Mouse (Mus musculus) myocyte (in vitro differentiated cells): ENCODE data around the gene Tm9sf4. TPM values are rescaled to one million over a fixed set of nuclear protein-coding genes. Genes with fewer than 3 reads are reported as not detected.

Source experiments
- H3K27me3 ChIP-seq: one replicate; pipeline ENCODE4 v1.6.1; 2011; ENCODE audit not compliant: control insufficient read depth, insufficient read depth, insufficient read length
- H3K36me3 ChIP-seq: one replicate; pipeline ENCODE4 v1.6.1; 2011; ENCODE audit not compliant: control insufficient read depth, insufficient read depth
- H3K4me2 ChIP-seq: one replicate; pipeline ENCODE4 v1.6.1; 2011; ENCODE audit warnings: low read depth, control low read depth
- H3K4me3 ChIP-seq: one replicate; pipeline ENCODE4 v1.5.1; 2011; ENCODE audit warnings: mild to moderate bottlenecking, control low read depth, moderate library complexity
- H3K79me2 ChIP-seq: one replicate; pipeline ENCODE4 v1.6.1; 2011; ENCODE audit not compliant: control insufficient read depth, insufficient read depth
- H3ac ChIP-seq: one replicate; pipeline ENCODE4 v1.6.1; 2011; ENCODE audit not compliant: control insufficient read depth, insufficient read length
- CEBPB ChIP-seq: IDR thresholded peaks from 2 replicates; pipeline ENCODE4 v1.6.1; 2011; ENCODE audit warnings: mild to moderate bottlenecking, moderate library complexity; ENCODE audit not compliant: poor library complexity, insufficient read depth, severe bottlenecking
- E2F4 ChIP-seq: IDR thresholded peaks from one replicate; pipeline ENCODE4 v1.6.1; 2011; ENCODE audit warnings: mild to moderate bottlenecking, control low read depth, moderate library complexity; ENCODE audit not compliant: insufficient read depth
- MAX ChIP-seq: IDR thresholded peaks from one replicate; pipeline ENCODE4 v1.6.1; 2011; ENCODE audit warnings: low read depth, mild to moderate bottlenecking, control low read depth
- MYOD1 ChIP-seq, 3 experiments: IDR thresholded peaks; one replicate each; pipeline ENCODE4 v1.6.1; 2011; ENCODE audit warnings: control low read depth in 2 of 3, low read depth in 2 of 3, mild to moderate bottlenecking in 2 of 3, moderate library complexity in 1 of 3; ENCODE audit not compliant: insufficient read length in 2 of 3, control insufficient read depth in 1 of 3
- MYOG ChIP-seq, 3 experiments: IDR thresholded peaks; one replicate each; pipeline ENCODE4 v1.6.1; 2011; ENCODE audit warnings: control low read depth in 2 of 3, low read depth in 2 of 3, mild to moderate bottlenecking in 2 of 3; ENCODE audit not compliant: insufficient read length in 2 of 3, control insufficient read depth in 1 of 3, insufficient read depth in 1 of 3
- POLR2A ChIP-seq: IDR thresholded peaks from one replicate; pipeline ENCODE4 v1.6.1; 2011; ENCODE audit warnings: low read depth, mild to moderate bottlenecking, control low read depth, moderate library complexity; ENCODE audit not compliant: insufficient read length
- POLR2AphosphoS2 ChIP-seq: IDR thresholded peaks from one replicate; pipeline ENCODE4 v1.6.1; 2011; ENCODE audit warnings: low read depth, control low read depth; ENCODE audit not compliant: insufficient read length
- REST ChIP-seq: IDR thresholded peaks from one replicate; pipeline ENCODE4 v1.6.1; 2011; ENCODE audit warnings: mild to moderate bottlenecking, control low read depth, moderate library complexity; ENCODE audit not compliant: insufficient read depth, insufficient read length
- SRF ChIP-seq: IDR thresholded peaks from one replicate; pipeline ENCODE4 v1.6.1; 2011; ENCODE audit warnings: low read depth; ENCODE audit not compliant: control insufficient read depth, insufficient read length
- TCF12 ChIP-seq: IDR thresholded peaks from one replicate; pipeline ENCODE4 v1.6.1; 2011; ENCODE audit warnings: mild to moderate bottlenecking, control low read depth; ENCODE audit not compliant: poor library complexity, insufficient read depth, severe bottlenecking
- TCF3 ChIP-seq: IDR thresholded peaks from one replicate; pipeline ENCODE4 v1.6.1; 2011; ENCODE audit warnings: low read depth, control low read depth; ENCODE audit not compliant: insufficient read length
- USF1 ChIP-seq: IDR thresholded peaks from one replicate; pipeline ENCODE4 v1.6.1; 2011; ENCODE audit warnings: low read depth, mild to moderate bottlenecking, control low read depth, moderate library complexity
- polyA plus RNA-seq: library from polyadenylated mRNA; unstranded; fragments of >200 nt; fragmentation: generic; extraction: Trizol; gene quantifications from one replicate; pipeline ENCODE4 v1.2.1, GENCODE M21; 2012; ENCODE audit warnings: missing spikeins

Tm9sf4 gene
- polyA plus RNA-seq, 1 experiment, result 55.4 TPM

- Histone ChIP-seq H3K4me3 (no peak overlapping the region), H3K27me3 (no peaks in the 10 kb centered on the region), H3K4me2 (no peak overlapping the region), H3ac (no peak overlapping the region), H3K36me3 (peaks cover 35% of the 10 kb centered on the region), H3K79me2 (no peaks in the 10 kb centered on the region)
- TF ChIP-seq POLR2A (no peak), POLR2AphosphoS2 (no peak), USF1 (no peak), MYOD1 (IDR thresholded peaks at IDR 0.05; ENCODE audit: control insufficient read depth in 1 of 3, insufficient read length in 2 of 3, low read depth in 2 of 3) (no peak), SRF (no peak), CEBPB (no peak), E2F4 (no peak), MAX (no peak), REST (no peak), TCF12 (no peak), TCF3 (no peak), MYOG (IDR thresholded peaks at IDR 0.05; ENCODE audit: control insufficient read depth in 1 of 3, insufficient read depth in 1 of 3, insufficient read length in 2 of 3, low read depth in 2 of 3) (no peak)
These were observed 26.7 kb downstream of the Tm9sf4 start for GRCm38 (mm10) chr2:153187848-153188247.

DNA sequence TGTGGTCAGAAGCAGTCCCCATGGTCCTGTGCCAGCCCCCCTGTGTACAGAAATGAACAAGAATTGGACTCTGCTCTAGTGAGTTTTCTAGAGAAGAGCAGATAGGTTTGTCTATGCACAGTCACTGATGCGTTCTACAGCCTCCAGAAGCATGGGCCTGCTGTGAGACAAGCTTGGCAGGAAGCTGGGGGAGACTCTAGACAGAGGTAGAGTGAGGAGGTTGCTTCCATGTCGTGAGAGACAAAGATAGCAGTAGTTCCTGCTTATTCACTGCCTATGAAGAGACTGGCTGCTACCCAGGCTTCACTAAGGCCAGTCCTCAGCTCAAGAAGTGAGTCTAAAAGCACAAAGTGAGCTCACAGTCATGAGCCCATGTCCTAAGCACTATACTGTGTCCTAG lies 30.1 kb downstream of the Tm9sf4 start:
- Histone ChIP-seq H3K4me3 (no peak overlapping the region), H3K79me2 (no peaks in the 10 kb centered on the region), H3ac (no peak overlapping the region), H3K36me3 (peaks cover 55% of the 10 kb centered on the region), H3K4me2 (no peak overlapping the region), H3K27me3 (no peaks in the 10 kb centered on the region)
- TF ChIP-seq E2F4 (no peak), CEBPB (no peak), MYOG (IDR thresholded peaks at IDR 0.05; ENCODE audit: control insufficient read depth in 1 of 3, insufficient read depth in 1 of 3, insufficient read length in 2 of 3, low read depth in 2 of 3) (no peak), USF1 (no peak), TCF3 (no peak), POLR2AphosphoS2 (no peak), REST (no peak), MYOD1 (IDR thresholded peaks at IDR 0.05; ENCODE audit: control insufficient read depth in 1 of 3, insufficient read length in 2 of 3, low read depth in 2 of 3) (no peak), TCF12 (no peak)

- no peak for TF ChIP-seq CEBPB
- TF ChIP-seq MAX, result no peak
- no peak for TF ChIP-seq TCF12
- Histone ChIP-seq H3K27me3 (no peaks in the 10 kb centered on the region), H3ac (no peak overlapping the region), H3K36me3 (peaks cover 55% of the 10 kb centered on the region), H3K4me2 (no peak overlapping the region), H3K4me3 (no peak overlapping the region), H3K79me2 (no peaks in the 10 kb centered on the region)
These were observed 33.2 kb downstream of the Tm9sf4 start for GRCm38 (mm10) chr2:153194255-153194654.

- TF ChIP-seq TCF12 (no peak), POLR2AphosphoS2 (no peak), CEBPB (no peak), MYOD1 (IDR thresholded peaks at IDR 0.05; ENCODE audit: control insufficient read depth in 1 of 3, insufficient read length in 2 of 3, low read depth in 2 of 3) (no peak), MAX (no peak), E2F4 (no peak), POLR2A (no peak), USF1 (no peak), MYOG (IDR thresholded peaks at IDR 0.05; ENCODE audit: control insufficient read depth in 1 of 3, insufficient read depth in 1 of 3, insufficient read length in 2 of 3, low read depth in 2 of 3) (no peak), TCF3 (no peak), REST (no peak), SRF (no peak)
- Histone ChIP-seq H3K36me3 (peaks cover 48% of the 10 kb centered on the region), H3K4me2 (no peak overlapping the region), H3ac (no peak overlapping the region), H3K79me2 (no peaks in the 10 kb centered on the region), H3K4me3 (no peak overlapping the region), H3K27me3 (no peaks in the 10 kb centered on the region)
These were observed 37.4 kb downstream of the Tm9sf4 start for GRCm38 (mm10) chr2:153198485-153198884.

GRCm38 (mm10) chr2:153199114-153199513 lies 38.0 kb downstream of the Tm9sf4 start:
- no peak overlapping the region for H3K4me3 ChIP-seq

More at GRCm38 (mm10) chr2:153199114-153199513, 38.0 kb downstream of the Tm9sf4 start:
- Histone ChIP-seq H3K4me2 (no peak overlapping the region), H3K79me2 (no peaks in the 10 kb centered on the region), H3K27me3 (no peaks in the 10 kb centered on the region), H3K36me3 (peaks cover 45% of the 10 kb centered on the region), H3ac (no peak overlapping the region)
- no peak for TF ChIP-seq TCF3
- no peak for TF ChIP-seq POLR2AphosphoS2
- TF ChIP-seq USF1, result no peak
- no peak for TF ChIP-seq MYOG (IDR thresholded peaks at IDR 0.05; ENCODE audit: control insufficient read depth in 1 of 3, insufficient read depth in 1 of 3, insufficient read length in 2 of 3, low read depth in 2 of 3)
- TF ChIP-seq TCF12, result no peak
- no peak for TF ChIP-seq MAX
- TF ChIP-seq SRF, result no peak
- TF ChIP-seq CEBPB, result no peak
- TF ChIP-seq E2F4, result no peak
- no peak for TF ChIP-seq MYOD1 (IDR thresholded peaks at IDR 0.05; ENCODE audit: control insufficient read depth in 1 of 3, insufficient read length in 2 of 3, low read depth in 2 of 3)
- no peak for TF ChIP-seq POLR2A
- no peak for TF ChIP-seq REST
